Mouse (Mus musculus) midbrain, embryonic 16.5 days (tissue): ENCODE results near the gene Mphosph9. TPM values are rescaled to one million over a fixed set of nuclear protein-coding genes. Genes with fewer than 3 reads are reported as not detected.
"Not testable (repeated sequence)": the region's sequence is repeated elsewhere in the genome, so short reads cannot be mapped to it uniquely, and the experiment has no call there.

Experiments
- ATAC-seq: fragments of 200-750 bp; cut with Nextera tagmentation; 2 replicates; pipeline ENCODE4 v1.8.0; 2017; ENCODE audit warnings: moderate TSS enrichment
- H3K27ac ChIP-seq: fragments of 300-500 bp; sonication (generic); 2 replicates; pipeline ENCODE4 v1.5.1; 2014; ENCODE audit warnings: mild to moderate bottlenecking, low read length, mixed read lengths
- H3K27me3 ChIP-seq: fragments of 300-500 bp; sonication (generic); 2 replicates; pipeline ENCODE4 v1.6.1; 2014; ENCODE audit warnings: low read depth, low read length, mixed read lengths; ENCODE audit not compliant: control insufficient read depth, insufficient read depth
- H3K36me3 ChIP-seq: fragments of 300-500 bp; sonication (generic); 2 replicates; pipeline ENCODE4 v1.6.1; 2014; ENCODE audit warnings: mild to moderate bottlenecking, low read length, moderate library complexity, mixed read lengths; ENCODE audit not compliant: control insufficient read depth, insufficient read depth
- H3K4me1 ChIP-seq: fragments of 300-500 bp; sonication (generic); 2 replicates; pipeline ENCODE4 v1.6.1; 2014; ENCODE audit warnings: mild to moderate bottlenecking, low read length, mixed read lengths; ENCODE audit not compliant: control insufficient read depth, insufficient read depth
- H3K4me2 ChIP-seq: fragments of 300-500 bp; sonication (generic); 2 replicates; pipeline ENCODE4 v1.6.1; 2014; ENCODE audit warnings: mild to moderate bottlenecking, low read length, mixed read lengths
- H3K4me3 ChIP-seq: fragments of 300-500 bp; sonication (generic); 2 replicates; pipeline ENCODE4 v1.5.1; 2014; ENCODE audit warnings: low read depth, mild to moderate bottlenecking, low read length, moderate library complexity, mixed read lengths
- H3K9ac ChIP-seq: fragments of 300-500 bp; sonication (generic); 2 replicates; pipeline ENCODE4 v1.6.1; 2014; ENCODE audit warnings: low read depth, low read length, mixed read lengths
- H3K9me3 ChIP-seq: fragments of 300-500 bp; sonication (generic); replicated peaks from 2 replicates; pipeline ENCODE4 v1.6.1; 2014; ENCODE audit warnings: mild to moderate bottlenecking, low read length, mixed read lengths; ENCODE audit not compliant: control insufficient read depth, poor library complexity, severe bottlenecking
- WGBS: fragments of 180-500 bp; shearing (Covaris S2); extraction: QIAGEN DNeasy Blood & Tissue Kit; methylation state at CpG from one replicate; pipeline ENCODE4 v1.1.7; 2014; 5-methylcytosine and 5-hydroxymethylcytosine counted together
- polyA plus RNA-seq: library from polyadenylated mRNA; unstranded; fragments of >200 nt; fragmentation: Nextera tagmentation; extraction: Ambion mirVana; gene quantifications from 2 replicates; pipeline ENCODE4 v1.2.1, GENCODE M21; 2015

Gene Mphosph9
- polyA plus RNA-seq, 1 experiment from 2014 or later: 9.3 TPM

GRCm38 (mm10) chr5:124219431-124219830 lies 108.3 kb downstream of the Mphosph9 start:
- Histone ChIP-seq H3K4me2 (no peak overlapping the region), H3K27ac (no peak overlapping the region), H3K36me3 (0 out of 2 replicates have a peak, but pooled peaks cover 3% of the 10 kb centered on the region), H3K4me3 (no peak overlapping the region), H3K27me3 (no peaks in the 10 kb centered on the region), H3K4me1 (peaks cover 10% of the 10 kb centered on the region), H3K9ac (no peak overlapping the region), H3K9me3 (no peaks in the 10 kb centered on the region)
- WGBS: 61% methylated on average over 10 of the region's 10 CpGs
- no peak for ATAC-seq

GRCm38 (mm10) chr5:124218986-124219385 lies 108.8 kb downstream of the Mphosph9 start:
- no peak for ATAC-seq
- Histone ChIP-seq H3K36me3 (0 out of 2 replicates have a peak, but pooled peaks cover 3% of the 10 kb centered on the region), H3K27ac (no peak overlapping the region), H3K9ac (no peak overlapping the region), H3K9me3 (no peaks in the 10 kb centered on the region), H3K4me1 (peaks cover 10% of the 10 kb centered on the region), H3K4me2 (no peak overlapping the region), H3K4me3 (no peak overlapping the region), H3K27me3 (no peaks in the 10 kb centered on the region)
- 62% methylated on average over 7 of the region's 7 CpGs for WGBS

- 43% methylated on average over 8 of the region's 8 CpGs for WGBS
- no peak overlapping the region for H3K4me3 ChIP-seq
Observed at GRCm38 (mm10) chr5:124217566-124218249, 110.1 kb downstream of the Mphosph9 start.

GRCm38 (mm10) chr5:124217092-124217491 lies 110.7 kb downstream of the Mphosph9 start:
- H3K4me3 ChIP-seq, H3K4me2 ChIP-seq, H3K9me3 ChIP-seq, H3K27me3 ChIP-seq, H3K27ac ChIP-seq, H3K4me1 ChIP-seq, H3K36me3 ChIP-seq, ATAC-seq, H3K9ac ChIP-seq: not testable (repeated sequence)
- WGBS: 90% methylated on average over 5 of the region's 5 CpGs

More at GRCm38 (mm10) chr5:124217566-124218249, 110.1 kb downstream of the Mphosph9 start:
- Histone ChIP-seq H3K4me1 (peaks cover 10% of the 10 kb centered on the region), H3K9ac (no peak overlapping the region), H3K4me2 (no peak overlapping the region), H3K9me3 (no peaks in the 10 kb centered on the region), H3K27me3 (no peaks in the 10 kb centered on the region), H3K27ac (no peak overlapping the region), H3K36me3 (0 out of 2 replicates have a peak, but pooled peaks cover 3% of the 10 kb centered on the region)
- no peak for ATAC-seq

- Histone ChIP-seq H3K4me2 (no peak overlapping the region), H3K4me3 (no peak overlapping the region), H3K9me3 (no peaks in the 10 kb centered on the region), H3K27me3 (no peaks in the 10 kb centered on the region), H3K9ac (no peak overlapping the region), H3K4me1 (peaks cover 8% of the 10 kb centered on the region), H3K27ac (no peak overlapping the region), H3K36me3 (0 out of 2 replicates have a peak, but pooled peaks cover 3% of the 10 kb centered on the region)
- ATAC-seq: no peak
- 91% methylated on average over 6 of the region's 6 CpGs for WGBS
Observed at GRCm38 (mm10) chr5:124216403-124216802, 111.4 kb downstream of the Mphosph9 start.

- no peaks in the 10 kb centered on the region for H3K9me3 ChIP-seq
- no peak overlapping the region for H3K9ac ChIP-seq
- H3K4me1 ChIP-seq: peaks cover 8% of the 10 kb centered on the region
- H3K4me2 ChIP-seq: no peak overlapping the region
- H3K27ac ChIP-seq: no peak overlapping the region
- WGBS: 91% methylated on average over 10 of the region's 10 CpGs
- H3K27me3 ChIP-seq: no peaks in the 10 kb centered on the region
- H3K4me3 ChIP-seq: no peak overlapping the region
- ATAC-seq: no peak
- 0 out of 2 replicates have a peak, but pooled peaks cover 3% of the 10 kb centered on the region for H3K36me3 ChIP-seq
Observed at GRCm38 (mm10) chr5:124215647-124216046, 112.1 kb downstream of the Mphosph9 start.

- Histone ChIP-seq H3K27ac (no peak overlapping the region; the same call in 1 of the 2 replicates), H3K36me3 (0 out of 2 replicates have a peak, but pooled peaks cover 3% of the 10 kb centered on the region)
Observed at GRCm38 (mm10) chr5:124214516-124215145, 113.1 kb downstream of the Mphosph9 start.

GRCm38 (mm10) chr5:124213588-124214469 lies 113.9 kb downstream of the Mphosph9 start:
- H3K27me3 ChIP-seq: no peaks in the 10 kb centered on the region
- H3K4me2 ChIP-seq: no peak overlapping the region
- no peak overlapping the region for H3K4me3 ChIP-seq
- 0 out of 2 replicates have a peak, but pooled peaks cover 3% of the 10 kb centered on the region for H3K36me3 ChIP-seq
- H3K4me1 ChIP-seq: peaks cover 5% of the 10 kb centered on the region; the same call in 1 of the 2 replicates
- peak overlapping the region; percentile 22; the same call in 1 of the 2 replicates for H3K27ac ChIP-seq
- no peak for ATAC-seq
- no peaks in the 10 kb centered on the region for H3K9me3 ChIP-seq
- WGBS: 81% methylated on average over 13 of the region's 13 CpGs
- H3K9ac ChIP-seq: no peak overlapping the region

More at GRCm38 (mm10) chr5:124214516-124215145, 113.1 kb downstream of the Mphosph9 start:
- H3K4me2 ChIP-seq: no peak overlapping the region
- H3K27me3 ChIP-seq: no peaks in the 10 kb centered on the region
- no peaks in the 10 kb centered on the region for H3K9me3 ChIP-seq
- H3K9ac ChIP-seq: no peak overlapping the region
- WGBS: 84% methylated on average over 14 of the region's 14 CpGs
- H3K4me3 ChIP-seq: no peak overlapping the region
- H3K4me1 ChIP-seq: peaks cover 8% of the 10 kb centered on the region
- no peak for ATAC-seq
